Mouse (Mus musculus): Measurements from ENCODE around the gene Chkb. TPM values are rescaled to one million over a fixed set of nuclear protein-coding genes. Genes with fewer than 3 reads are reported as not detected.

Gene Chkb
- polyA plus RNA-seq, 1 experiment from 2014 or later: 67.0 TPM

- H3K4me1 ChIP-seq (replicated peaks): no peaks in the 10 kb centered on the region
- H3K27ac ChIP-seq (ENCODE audit: poor library complexity, severe bottlenecking): no peak overlapping the region
- H3K9me3 ChIP-seq (replicated peaks): 0 out of 2 replicates have a peak, but pooled peaks cover 2% of the 10 kb centered on the region
- no peaks in the 10 kb centered on the region for H3K36me3 ChIP-seq
- H3K4me3 ChIP-seq: no peak overlapping the region
- no peaks in the 10 kb centered on the region for H3K27me3 ChIP-seq (replicated peaks)
- ATAC-seq (ENCODE audit: insufficient number of reproducible peaks, low FRiP score): no peak
- H3K4me2 ChIP-seq: no peak overlapping the region
- WGBS: 55% methylated on average over 1 of the region's 1 CpGs
- no peak overlapping the region for H3K9ac ChIP-seq
These were observed 30.0 kb downstream of the Chkb start for GRCm38 (mm10) chr15:89399716-89400115.

DNA sequence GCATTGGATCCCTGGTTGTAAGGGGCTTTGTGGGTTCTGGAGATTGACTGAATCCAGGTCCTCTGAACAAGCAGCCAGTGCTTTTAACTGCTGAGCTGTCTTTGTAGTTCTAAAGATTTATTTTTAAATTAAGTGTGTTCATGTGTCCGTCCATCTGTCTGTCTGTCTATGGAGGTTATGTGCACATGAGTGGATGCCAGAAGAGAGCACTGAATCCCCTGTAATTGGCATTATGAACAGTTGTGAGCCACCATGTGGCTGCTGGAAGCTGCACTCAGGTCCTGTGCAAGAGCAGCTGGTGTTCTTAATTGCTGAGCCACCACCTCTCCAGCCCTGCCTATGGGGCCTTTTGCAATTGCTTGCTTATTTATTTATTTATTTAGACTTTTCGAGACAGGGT lies 31.6 kb downstream of the Chkb start:
- Histone ChIP-seq H3K27ac (ENCODE audit: poor library complexity, severe bottlenecking) (no peak overlapping the region), H3K9me3 (replicated peaks) (no peaks in the 10 kb centered on the region), H3K27me3 (replicated peaks) (no peaks in the 10 kb centered on the region), H3K4me1 (replicated peaks) (no peaks in the 10 kb centered on the region), H3K4me3 (no peak overlapping the region), H3K9ac (no peak overlapping the region), H3K36me3 (no peaks in the 10 kb centered on the region), H3K4me2 (no peak overlapping the region)
- 85% methylated on average over 2 of the region's 2 CpGs for WGBS
- ATAC-seq (ENCODE audit: insufficient number of reproducible peaks, low FRiP score): no peak

DNA sequence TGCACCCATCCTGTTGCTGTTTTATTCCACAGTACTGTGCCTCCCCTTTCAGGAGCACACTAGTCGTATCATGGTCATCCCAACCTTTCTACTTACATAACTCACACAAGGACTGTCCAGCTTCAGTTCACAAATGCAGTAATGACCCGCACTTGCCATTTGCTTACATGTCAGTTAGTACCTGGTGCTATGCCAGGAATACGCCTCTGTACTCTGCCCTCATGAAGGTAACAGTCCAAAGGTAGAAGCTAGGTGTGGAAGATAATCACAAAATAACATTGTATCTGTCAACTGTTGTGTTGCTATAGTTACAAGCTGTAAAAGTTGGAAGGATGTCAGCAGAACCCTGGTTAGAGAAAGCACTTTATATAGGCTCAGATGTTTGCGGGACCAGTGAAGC lies 32.8 kb downstream of the Chkb start:
- H3K36me3 ChIP-seq: no peaks in the 10 kb centered on the region
- no peak overlapping the region for H3K4me2 ChIP-seq
- H3K4me1 ChIP-seq (replicated peaks): no peaks in the 10 kb centered on the region
- H3K27ac ChIP-seq (ENCODE audit: poor library complexity, severe bottlenecking): no peak overlapping the region
- no peak overlapping the region for H3K9ac ChIP-seq
- no peak overlapping the region for H3K4me3 ChIP-seq
- H3K9me3 ChIP-seq (replicated peaks): no peaks in the 10 kb centered on the region
- H3K27me3 ChIP-seq (replicated peaks): no peaks in the 10 kb centered on the region
- ATAC-seq (ENCODE audit: insufficient number of reproducible peaks, low FRiP score): no peak
- 83% methylated on average over 4 of the region's 4 CpGs for WGBS

DNA sequence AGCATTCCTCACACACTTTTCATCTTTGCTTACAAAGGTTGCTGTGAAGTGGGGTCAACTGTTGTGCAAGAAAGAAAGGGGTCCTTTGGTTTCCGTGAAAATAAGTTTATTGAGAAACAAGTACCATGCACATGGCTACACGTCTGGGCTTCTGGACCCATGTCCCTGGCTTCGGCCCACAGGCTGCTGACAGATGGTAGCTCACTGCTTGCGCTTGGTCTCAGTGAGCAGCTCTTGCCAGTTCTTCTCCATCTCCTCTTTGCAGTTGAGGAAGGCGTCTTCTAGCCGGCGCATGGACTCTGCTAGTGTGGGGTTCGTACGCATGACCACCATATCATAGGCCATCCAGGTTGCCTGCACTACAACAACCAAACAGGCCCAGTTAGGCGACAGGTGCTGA lies 39.6 kb downstream of the Chkb start:
- ATAC-seq (ENCODE audit: insufficient number of reproducible peaks, low FRiP score): no peak
- Histone ChIP-seq H3K36me3 (no peaks in the 10 kb centered on the region), H3K4me1 (replicated peaks) (no peaks in the 10 kb centered on the region), H3K27me3 (replicated peaks) (peaks cover 36% of the 10 kb centered on the region), H3K27ac (ENCODE audit: poor library complexity, severe bottlenecking) (no peak overlapping the region), H3K9me3 (replicated peaks) (no peaks in the 10 kb centered on the region), H3K4me3 (no peak overlapping the region), H3K4me2 (no peak overlapping the region), H3K9ac (no peak overlapping the region)
- 89% methylated on average over 10 of the region's 10 CpGs for WGBS

- Histone ChIP-seq H3K27ac (ENCODE audit: poor library complexity, severe bottlenecking) (no peak overlapping the region), H3K9me3 (replicated peaks) (no peaks in the 10 kb centered on the region), H3K9ac (no peak overlapping the region), H3K4me3 (no peak overlapping the region), H3K4me2 (no peak overlapping the region), H3K36me3 (no peaks in the 10 kb centered on the region), H3K27me3 (replicated peaks) (peaks cover 52% of the 10 kb centered on the region), H3K4me1 (replicated peaks) (no peaks in the 10 kb centered on the region)
- WGBS: 36% methylated on average over 12 of the region's 12 CpGs
- ATAC-seq (ENCODE audit: insufficient number of reproducible peaks, low FRiP score): no peak
These were observed 42.6 kb downstream of the Chkb start for GRCm38 (mm10) chr15:89387127-89387526.

- no peak for ATAC-seq (ENCODE audit: insufficient number of reproducible peaks, low FRiP score)
- H3K27ac ChIP-seq (ENCODE audit: poor library complexity, severe bottlenecking): no peak within 1 kb of the TSS
- 78% methylated on average over 7 of the region's 7 CpGs for WGBS
- no peak within 1 kb of the TSS for H3K4me2 ChIP-seq
- H3K9ac ChIP-seq: no peak within 1 kb of the TSS
- peaks cover under 1% of the 10 kb centered on the region; the same call in 1 of the 2 replicates for H3K4me1 ChIP-seq (replicated peaks)
- no peaks in the 10 kb centered on the region for H3K36me3 ChIP-seq
- peaks cover 59% of the 10 kb centered on the region for H3K27me3 ChIP-seq (replicated peaks)
- H3K4me3 ChIP-seq: no peak within 1 kb of the TSS
- H3K9me3 ChIP-seq (replicated peaks): no peaks in the 10 kb centered on the region
These were observed 45.1 kb downstream of the Chkb start, which contains the start of gene Klhdc7b for GRCm38 (mm10) chr15:89384617-89385016. Klhdc7b (plus strand) TSS chr15:89384917.

GRCm38 (mm10) chr15:89379429-89379828 lies 50.3 kb downstream of the Chkb start:
- peaks cover 54% of the 10 kb centered on the region for H3K27me3 ChIP-seq (replicated peaks)
- no peak overlapping the region for H3K27ac ChIP-seq (ENCODE audit: poor library complexity, severe bottlenecking)
- ATAC-seq (ENCODE audit: insufficient number of reproducible peaks, low FRiP score): 0 out of 2 replicates have a peak, but pooled peaks have one; percentile 12
- WGBS: 13% methylated on average over 10 of the region's 10 CpGs
- H3K4me2 ChIP-seq: peak overlapping the region; percentile 92
- peak overlapping the region; percentile 53 for H3K4me3 ChIP-seq
- H3K4me1 ChIP-seq (replicated peaks): peaks cover 26% of the 10 kb centered on the region
- no peaks in the 10 kb centered on the region for H3K36me3 ChIP-seq
- H3K9ac ChIP-seq: 0 out of 2 replicates have a peak overlapping the region, but pooled peaks have one; percentile 45
- no peaks in the 10 kb centered on the region for H3K9me3 ChIP-seq (replicated peaks)

DNA sequence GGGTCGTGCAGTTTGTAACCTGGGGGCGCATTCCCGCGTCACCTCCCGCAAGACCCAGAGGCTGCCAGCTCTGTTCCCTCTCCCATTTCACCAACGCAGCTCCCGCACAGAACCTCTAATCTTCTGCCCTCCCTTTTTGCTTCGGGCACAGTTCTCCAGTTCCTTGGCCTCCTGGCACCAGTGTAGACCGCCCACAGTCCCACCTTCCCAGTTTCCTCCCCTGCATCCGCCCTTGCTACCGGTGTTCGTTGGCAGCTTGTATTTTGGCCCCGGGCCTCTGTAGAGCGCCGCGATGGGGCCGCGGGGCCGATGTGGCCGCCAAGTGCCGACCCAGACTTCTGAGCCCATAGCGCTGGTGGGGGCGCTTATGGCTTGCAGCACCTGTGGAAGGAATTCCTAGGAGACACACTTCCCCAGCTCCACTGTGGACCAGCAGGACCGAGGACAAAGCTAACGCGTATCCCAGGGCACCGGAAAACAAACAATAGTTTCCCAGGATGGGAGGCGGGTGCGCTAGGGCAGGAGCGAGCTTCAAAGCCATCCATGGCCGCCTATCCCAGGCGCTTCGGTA lies 50.8 kb downstream of the Chkb start, which contains the start of gene Odf3b:
Odf3b (minus strand) TSS at position 452 of the 571 bp plus-strand sequence.
- H3K27me3 ChIP-seq (replicated peaks): peaks cover 50% of the 10 kb centered on the region
- 0 out of 2 replicates have a peak, but pooled peaks have one; percentile 1 for ATAC-seq (ENCODE audit: insufficient number of reproducible peaks, low FRiP score)
- no peaks in the 10 kb centered on the region for H3K9me3 ChIP-seq (replicated peaks)
- H3K27ac ChIP-seq (ENCODE audit: poor library complexity, severe bottlenecking): no peak within 1 kb of the TSS
- peaks cover 30% of the 10 kb centered on the region for H3K4me1 ChIP-seq (replicated peaks)
- no peaks in the 10 kb centered on the region for H3K36me3 ChIP-seq
- WGBS: under 1% methylated on average over 33 of the region's 33 CpGs
- peak within 1 kb of the TSS; percentile 92 for H3K4me2 ChIP-seq
- H3K9ac ChIP-seq: peak within 1 kb of the TSS; percentile 45
- H3K4me3 ChIP-seq: peak within 1 kb of the TSS; percentile 53

GRCm38 (mm10) chr15:89377938-89378828 lies 51.5 kb downstream of the Chkb start:
- H3K9ac ChIP-seq: peak overlapping the region; percentile 45
- WGBS: 10% methylated on average over 46 of the region's 46 CpGs
- H3K4me3 ChIP-seq: peak overlapping the region; percentile 53

GRCm38 (mm10) chr15:89377362-89377761 lies 52.3 kb downstream of the Chkb start:
- no peak for ATAC-seq (ENCODE audit: insufficient number of reproducible peaks, low FRiP score)

More at GRCm38 (mm10) chr15:89377938-89378828, 51.5 kb downstream of the Chkb start:
- Histone ChIP-seq H3K36me3 (no peaks in the 10 kb centered on the region), H3K27me3 (replicated peaks) (peaks cover 45% of the 10 kb centered on the region), H3K9me3 (replicated peaks) (no peaks in the 10 kb centered on the region), H3K4me1 (replicated peaks) (peaks cover 31% of the 10 kb centered on the region), H3K4me2 (peak overlapping the region; percentile 92), H3K27ac (ENCODE audit: poor library complexity, severe bottlenecking) (no peak overlapping the region)
- no peak for ATAC-seq (ENCODE audit: insufficient number of reproducible peaks, low FRiP score)

GRCm38 (mm10) chr15:89376957-89377356 lies 52.8 kb downstream of the Chkb start, which contains the start of gene Tymp:
Tymp (minus strand) TSS chr15:89377039.
- Histone ChIP-seq H3K36me3 (peaks cover 6% of the 10 kb centered on the region), H3K4me2 (peak within 1 kb of the TSS; percentile 28), H3K27me3 (replicated peaks) (peaks cover 45% of the 10 kb centered on the region), H3K4me3 (no peak within 1 kb of the TSS), H3K9me3 (replicated peaks) (no peaks in the 10 kb centered on the region), H3K27ac (ENCODE audit: poor library complexity, severe bottlenecking) (no peak within 1 kb of the TSS), H3K4me1 (replicated peaks) (peaks cover 38% of the 10 kb centered on the region), H3K9ac (no peak within 1 kb of the TSS)
- 21% methylated on average over 16 of the region's 16 CpGs for WGBS
- ATAC-seq (ENCODE audit: insufficient number of reproducible peaks, low FRiP score): no peak

More at GRCm38 (mm10) chr15:89377362-89377761, 52.3 kb downstream of the Chkb start:
- Histone ChIP-seq H3K9me3 (replicated peaks) (no peaks in the 10 kb centered on the region), H3K4me3 (no peak overlapping the region), H3K36me3 (peaks cover 2% of the 10 kb centered on the region; the same call in 1 of the 2 replicates), H3K27ac (ENCODE audit: poor library complexity, severe bottlenecking) (no peak overlapping the region), H3K27me3 (replicated peaks) (peaks cover 45% of the 10 kb centered on the region), H3K4me1 (replicated peaks) (peaks cover 38% of the 10 kb centered on the region), H3K4me2 (peak overlapping the region; percentile 28), H3K9ac (no peak overlapping the region)
- 7% methylated on average over 18 of the region's 18 CpGs for WGBS
